Mouse (Mus musculus): ENCODE measurements at regions not wholly inside any gene's neighbourhood (a gene's known extent, or its start where the extent isn't known, plus 50 kb on each side); places are given as distances from the start of the nearest gene placed in this dataset.

DNA sequence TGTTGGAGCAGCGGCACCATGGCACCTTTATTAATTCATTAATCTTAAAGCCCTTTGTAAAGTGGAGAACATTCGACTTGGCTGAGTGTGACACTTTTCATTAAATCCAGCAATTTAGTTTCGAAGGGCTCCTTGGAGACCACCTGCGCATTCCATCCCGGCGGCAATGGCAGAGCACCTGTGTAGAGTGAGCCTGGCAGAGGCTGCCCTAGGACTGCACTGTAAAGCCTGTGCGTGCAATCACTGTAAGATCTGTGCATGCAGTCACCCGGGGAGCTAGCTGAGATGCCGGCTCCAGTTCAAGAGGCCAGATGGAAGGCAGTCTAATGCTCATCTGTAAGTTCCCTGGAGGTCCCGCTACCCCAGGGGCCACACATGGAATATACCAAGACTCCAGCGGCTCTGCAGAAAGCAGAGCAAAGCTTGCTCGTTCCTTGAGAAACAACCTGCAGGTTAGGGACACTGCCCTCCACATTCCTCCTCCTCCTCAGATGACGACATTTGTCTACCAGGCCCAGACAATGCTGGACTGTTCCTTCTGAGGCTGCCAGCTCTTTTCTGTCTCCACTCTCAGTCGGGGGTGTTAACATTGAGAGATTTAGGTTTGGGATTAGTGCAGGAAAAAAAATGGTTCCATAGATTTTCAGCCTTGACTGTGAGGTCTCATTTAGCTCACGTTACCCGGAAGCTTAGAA is 65.2 kb upstream of the Mkln1 start:
- H3K9me3 ChIP-seq (ENCODE audit: low read length) = no peaks in the 10 kb centered on the region
- H3K9ac ChIP-seq (replicated peaks; ENCODE audit: low read length, poor library complexity, severe bottlenecking) = no peak overlapping the region
- WGBS = 48% methylated on average over 16 of the region's 16 CpGs
- no peak overlapping the region for H3K27ac ChIP-seq (ENCODE audit: low read depth, low read length)
- no peaks in the 10 kb centered on the region for H3K4me1 ChIP-seq (ENCODE audit: insufficient read depth, low read length)
- TF ChIP-seq CTCF (IDR thresholded peaks at IDR 0.05) = no peak
- H3K36me3 ChIP-seq (ENCODE audit: insufficient read depth, low read length) = no peaks in the 10 kb centered on the region
- no peak overlapping the region for H3K4me3 ChIP-seq (ENCODE audit: low read depth, low read length)
- DNase-seq (ENCODE audit: low spot score) (peak; percentile 35), ATAC-seq (ENCODE audit: low FRiP score) (no peak)
- no peaks in the 10 kb centered on the region for H3K27me3 ChIP-seq (ENCODE audit: insufficient read depth, low read length)
- H3K4me2 ChIP-seq (ENCODE audit: low read depth, low read length, poor library complexity, severe bottlenecking) = no peak overlapping the region

DNA sequence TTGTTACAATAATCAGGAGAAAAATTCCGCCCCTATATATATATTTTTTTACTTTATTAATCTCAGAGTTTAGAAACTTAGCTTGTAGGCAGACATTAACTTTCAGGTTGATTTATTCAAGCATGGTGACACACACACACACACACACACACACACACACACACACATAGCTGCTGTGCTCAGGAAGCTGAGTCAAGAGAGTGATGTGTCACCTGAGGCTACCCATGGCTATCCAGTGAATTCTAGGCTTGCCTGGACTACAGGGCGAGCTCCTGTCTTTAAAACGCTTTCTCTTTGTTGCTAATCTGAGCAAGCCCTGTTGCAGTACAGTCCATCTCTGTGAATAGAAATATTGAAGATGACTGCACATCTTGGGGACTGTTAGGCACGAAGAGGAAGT is 64.4 kb upstream of the Mkln1 start:
- TF ChIP-seq CTCF (IDR thresholded peaks at IDR 0.05) = no peak
- WGBS = 90% methylated on average over 4 of the region's 4 CpGs
- DNase-seq (ENCODE audit: low spot score) (no peak), ATAC-seq (ENCODE audit: low FRiP score) (no peak)
- H3K9ac ChIP-seq (replicated peaks; ENCODE audit: low read length, poor library complexity, severe bottlenecking) = no peak overlapping the region
- no peaks in the 10 kb centered on the region for H3K36me3 ChIP-seq (ENCODE audit: insufficient read depth, low read length)
- no peak overlapping the region for H3K4me2 ChIP-seq (ENCODE audit: low read depth, low read length, poor library complexity, severe bottlenecking)
- no peak overlapping the region for H3K27ac ChIP-seq (ENCODE audit: low read depth, low read length)
- no peak overlapping the region for H3K4me3 ChIP-seq (ENCODE audit: low read depth, low read length)
- peaks cover 2% of the 10 kb centered on the region for H3K4me1 ChIP-seq (ENCODE audit: insufficient read depth, low read length)
- no peaks in the 10 kb centered on the region for H3K9me3 ChIP-seq (ENCODE audit: low read length)
- no peaks in the 10 kb centered on the region for H3K27me3 ChIP-seq (ENCODE audit: insufficient read depth, low read length)

DNA sequence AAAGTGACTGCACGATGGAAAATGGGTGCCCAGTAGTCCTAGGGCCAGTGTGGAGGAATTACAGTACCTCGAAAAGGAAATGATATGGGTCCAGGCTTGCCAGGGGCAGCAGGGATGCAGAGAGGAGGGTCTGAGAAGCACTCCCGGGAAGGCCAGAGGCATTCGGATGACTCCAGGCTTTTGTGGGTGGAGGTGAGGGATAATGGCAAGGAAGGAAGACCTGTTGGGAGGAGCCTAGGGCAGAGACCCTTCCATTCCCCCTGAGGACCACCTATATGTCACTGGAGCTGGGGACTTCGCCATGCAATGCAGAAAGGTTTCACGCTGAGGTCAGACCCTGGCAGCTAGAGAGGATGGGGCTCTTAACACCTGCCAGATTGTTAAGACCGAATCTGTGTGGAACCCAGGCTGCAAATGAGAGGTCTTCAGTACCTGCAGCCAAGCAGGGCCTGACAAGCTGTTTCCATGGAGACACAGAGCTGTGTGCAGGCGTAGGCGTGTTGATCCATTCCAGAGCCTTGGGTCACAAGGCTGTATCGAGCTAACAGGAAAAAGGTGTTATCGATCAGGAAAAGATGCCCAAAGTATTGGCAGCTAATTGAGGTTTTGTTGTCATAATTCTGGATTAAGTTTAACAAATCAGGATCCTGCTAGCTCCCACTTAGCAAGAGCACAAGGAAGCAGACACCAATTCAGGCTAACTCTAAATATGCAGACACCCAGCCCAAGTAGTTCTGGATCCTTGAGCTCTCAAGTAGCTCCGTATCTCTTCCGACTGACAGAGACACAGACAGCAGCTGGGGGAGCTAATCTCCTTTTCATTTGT is 59.2 kb upstream of the Mkln1 start:
- Histone ChIP-seq H3K4me2 (ENCODE audit: low read depth, low read length, poor library complexity, severe bottlenecking) (no peak overlapping the region), H3K9ac (replicated peaks; ENCODE audit: low read length, poor library complexity, severe bottlenecking) (no peak overlapping the region), H3K4me3 (ENCODE audit: low read depth, low read length) (no peak overlapping the region), H3K27ac (ENCODE audit: low read depth, low read length) (peak overlapping the region; percentile 78), H3K4me1 (ENCODE audit: insufficient read depth, low read length) (peaks cover 11% of the 10 kb centered on the region), H3K27me3 (ENCODE audit: insufficient read depth, low read length) (no peaks in the 10 kb centered on the region), H3K36me3 (ENCODE audit: insufficient read depth, low read length) (no peaks in the 10 kb centered on the region), H3K9me3 (ENCODE audit: low read length) (no peaks in the 10 kb centered on the region)
- ATAC-seq (ENCODE audit: low FRiP score) (peak; percentile 90), DNase-seq (ENCODE audit: low spot score) (peak; percentile 81)
- no peak for TF ChIP-seq CTCF (IDR thresholded peaks at IDR 0.05)
- WGBS = 36% methylated on average over 13 of the region's 13 CpGs

DNA sequence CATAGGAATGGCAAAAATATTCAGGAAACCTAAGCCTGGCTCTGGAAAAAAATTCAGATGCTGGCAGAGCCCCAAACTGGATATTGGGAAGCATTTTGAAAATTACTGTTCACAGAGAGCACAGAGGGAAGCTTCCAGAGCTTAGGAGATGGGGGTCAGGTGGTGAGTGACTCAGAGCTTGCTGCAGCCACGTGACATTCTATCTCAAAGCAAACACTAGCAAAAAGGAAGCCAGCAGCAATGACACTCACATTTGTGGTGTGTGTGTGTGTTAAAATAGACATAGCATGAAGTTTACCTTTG is 58.6 kb upstream of the Mkln1 start:
- Histone ChIP-seq H3K9me3 (ENCODE audit: low read length) (no peaks in the 10 kb centered on the region), H3K27ac (ENCODE audit: low read depth, low read length) (peak overlapping the region; percentile 78), H3K4me2 (ENCODE audit: low read depth, low read length, poor library complexity, severe bottlenecking) (no peak overlapping the region), H3K4me1 (ENCODE audit: insufficient read depth, low read length) (peaks cover 11% of the 10 kb centered on the region), H3K27me3 (ENCODE audit: insufficient read depth, low read length) (no peaks in the 10 kb centered on the region), H3K4me3 (ENCODE audit: low read depth, low read length) (no peak overlapping the region), H3K9ac (replicated peaks; ENCODE audit: low read length, poor library complexity, severe bottlenecking) (no peak overlapping the region), H3K36me3 (ENCODE audit: insufficient read depth, low read length) (no peaks in the 10 kb centered on the region)
- TF ChIP-seq CTCF (IDR thresholded peaks at IDR 0.05) = no peak
- ATAC-seq (ENCODE audit: low FRiP score) (peak; percentile 60; the same call in 1 of the 2 replicates), DNase-seq (ENCODE audit: low spot score) (no peak)
- WGBS = 21% methylated on average over 1 of the region's 1 CpGs

DNA sequence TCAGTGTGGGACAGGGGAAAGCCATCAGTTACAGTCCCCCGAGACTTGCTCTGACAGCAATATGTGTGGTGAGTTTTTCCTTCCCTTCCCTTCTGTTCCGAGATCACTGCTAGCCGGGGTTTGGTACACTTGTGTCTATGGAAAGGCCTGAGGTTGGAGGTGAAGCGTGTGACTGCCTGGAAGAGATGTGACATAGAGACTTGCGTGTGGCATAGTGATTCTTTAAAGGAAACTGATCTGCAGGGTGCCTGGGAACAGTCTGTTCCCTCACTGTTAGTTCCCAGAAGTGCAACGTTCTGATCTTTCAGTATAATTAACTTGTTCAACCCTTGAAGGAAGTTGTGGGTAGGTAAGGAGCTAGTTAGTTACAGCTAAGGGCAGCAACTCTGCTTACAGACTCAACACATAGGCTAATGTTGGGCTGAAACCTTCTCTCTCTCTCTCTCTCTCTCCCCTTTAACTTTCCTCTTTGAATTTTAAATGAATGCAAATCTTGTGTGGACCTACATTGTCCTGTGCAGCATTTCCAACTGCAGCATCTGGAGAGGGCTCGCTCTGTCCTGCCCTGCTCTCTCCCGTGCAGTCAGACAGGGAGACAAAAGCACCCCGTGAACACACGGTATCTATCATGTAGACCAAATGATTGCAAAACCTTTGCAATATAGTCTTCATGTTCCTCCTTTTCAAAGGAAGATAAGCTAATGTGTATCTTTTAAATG is 53.0 kb upstream of the Mkln1 start:
- no peak for TF ChIP-seq CTCF (IDR thresholded peaks at IDR 0.05)
- no peak overlapping the region for H3K4me2 ChIP-seq (ENCODE audit: low read depth, low read length, poor library complexity, severe bottlenecking)
- ATAC-seq (ENCODE audit: low FRiP score) = no peak
- no peak overlapping the region for H3K4me3 ChIP-seq (ENCODE audit: low read depth, low read length)
- H3K9me3 ChIP-seq (ENCODE audit: low read length) = no peaks in the 10 kb centered on the region
- H3K4me1 ChIP-seq (ENCODE audit: insufficient read depth, low read length) = peaks cover 5% of the 10 kb centered on the region; the same call in 1 of the 2 replicates
- no peak overlapping the region for H3K27ac ChIP-seq (ENCODE audit: low read depth, low read length)
- no peak overlapping the region for H3K9ac ChIP-seq (replicated peaks; ENCODE audit: low read length, poor library complexity, severe bottlenecking)
- no peak for DNase-seq (ENCODE audit: low spot score)
- no peaks in the 10 kb centered on the region for H3K36me3 ChIP-seq (ENCODE audit: insufficient read depth, low read length)
- no peaks in the 10 kb centered on the region for H3K27me3 ChIP-seq (ENCODE audit: insufficient read depth, low read length)
- 24% methylated on average over 10 of the region's 10 CpGs for WGBS

DNA sequence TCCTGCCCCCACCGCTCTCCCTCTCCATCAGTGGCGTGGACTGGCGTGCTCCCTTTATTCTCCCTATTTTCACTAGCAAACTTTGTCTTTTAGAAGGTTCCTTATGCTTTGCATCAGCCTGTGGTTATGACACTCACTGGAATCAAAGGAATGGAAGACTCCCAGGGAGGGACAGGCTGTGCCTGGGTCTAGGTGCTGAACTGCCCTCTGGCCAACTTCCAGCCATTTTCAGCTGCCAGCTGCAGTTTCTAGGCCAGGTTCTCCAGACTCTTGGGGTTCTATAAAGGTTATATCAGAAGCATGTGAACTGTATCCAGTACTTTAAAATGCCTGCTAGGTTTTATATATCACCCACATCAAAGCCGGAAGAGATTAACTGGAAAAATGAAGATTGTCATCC is 50.2 kb upstream of the Mkln1 start:
- no peak overlapping the region for H3K4me3 ChIP-seq (ENCODE audit: low read depth, low read length)
- no peak overlapping the region for H3K9ac ChIP-seq (replicated peaks; ENCODE audit: low read length, poor library complexity, severe bottlenecking)
- no peaks in the 10 kb centered on the region for H3K36me3 ChIP-seq (ENCODE audit: insufficient read depth, low read length)
- H3K4me1 ChIP-seq (ENCODE audit: insufficient read depth, low read length) = peaks cover 5% of the 10 kb centered on the region; the same call in 1 of the 2 replicates
- 98% methylated on average over 4 of the region's 4 CpGs for WGBS
- TF ChIP-seq CTCF (IDR thresholded peaks at IDR 0.05) = no peak
- no peak for DNase-seq (ENCODE audit: low spot score)
- ATAC-seq (ENCODE audit: low FRiP score) = no peak
- no peak overlapping the region for H3K27ac ChIP-seq (ENCODE audit: low read depth, low read length)
- H3K9me3 ChIP-seq (ENCODE audit: low read length) = no peaks in the 10 kb centered on the region
- H3K4me2 ChIP-seq (ENCODE audit: low read depth, low read length, poor library complexity, severe bottlenecking) = no peak overlapping the region
- H3K27me3 ChIP-seq (ENCODE audit: insufficient read depth, low read length) = no peaks in the 10 kb centered on the region

MicroRNAs in the stretch of these regions (microRNA counts, 519-probe panel; counts per million panel counts)
- 4,244 counts per million, percentile 84 among the panel's probes with 10 or more counts for microRNA mmu-miR-29a

Small RNA genes lying in the stretch of these regions (microRNA-seq; reads per million reads assigned to microRNA genes)
- gene Mir29a (ENCODE audit: borderline number of aligned reads) = 725 reads per million, percentile 72 among the genes with 10 or more reads in this experiment
- 12.4 reads per million, percentile 23 among the genes with 10 or more reads in this experiment for gene Mir29b-1 (ENCODE audit: borderline number of aligned reads)
